Mouse (Mus musculus): Measurements from ENCODE around the gene Wdr18.

The Wdr18 gene

DNA sequence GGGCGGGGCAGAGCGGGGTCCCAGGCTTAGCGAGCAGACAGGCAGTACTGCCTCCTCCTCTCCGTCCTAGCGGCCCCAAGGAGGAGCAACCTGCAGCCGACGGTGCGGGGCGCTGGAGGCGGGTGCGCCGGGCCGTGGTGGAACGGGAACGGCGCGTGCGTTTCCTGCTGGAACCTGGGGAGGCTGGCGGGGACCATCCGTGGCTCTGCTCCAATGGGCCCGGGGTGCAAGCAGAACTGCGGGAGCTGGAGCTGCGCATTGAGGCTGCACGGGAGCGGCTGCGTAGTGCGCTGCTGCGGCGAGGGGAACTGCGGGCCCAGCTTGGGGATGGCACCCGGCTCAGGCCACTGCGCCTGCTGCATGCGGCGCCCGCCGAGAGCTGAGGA is 16.8 kb downstream of the Wdr18 start:
- DNase-seq (ENCODE audit: low read depth in 2 of 2, low spot score in 2 of 2) = no peak

DNA sequence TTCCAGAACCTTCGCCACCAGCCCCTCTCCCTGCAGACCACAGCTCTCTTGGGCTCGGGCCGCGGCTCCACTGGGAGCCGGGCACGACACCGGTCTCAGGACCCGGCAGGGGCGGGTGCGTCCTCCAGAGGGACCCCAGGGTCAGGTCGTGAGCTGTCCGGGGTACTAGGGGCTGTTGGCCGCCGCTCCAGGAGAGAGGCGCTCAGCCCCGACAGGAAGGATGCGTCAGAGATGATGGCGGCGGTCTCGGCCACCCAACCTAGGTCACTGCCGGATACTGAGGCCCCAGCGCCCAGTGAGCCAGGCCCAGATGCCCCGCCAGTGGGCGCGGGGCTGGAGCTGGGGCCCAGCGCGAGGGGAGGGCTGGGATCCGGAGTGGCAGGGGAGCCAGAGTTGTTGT is 17.4 kb downstream of the Wdr18 start:
- no peak for DNase-seq (ENCODE audit: low read depth in 2 of 2, low spot score in 2 of 2)

DNA sequence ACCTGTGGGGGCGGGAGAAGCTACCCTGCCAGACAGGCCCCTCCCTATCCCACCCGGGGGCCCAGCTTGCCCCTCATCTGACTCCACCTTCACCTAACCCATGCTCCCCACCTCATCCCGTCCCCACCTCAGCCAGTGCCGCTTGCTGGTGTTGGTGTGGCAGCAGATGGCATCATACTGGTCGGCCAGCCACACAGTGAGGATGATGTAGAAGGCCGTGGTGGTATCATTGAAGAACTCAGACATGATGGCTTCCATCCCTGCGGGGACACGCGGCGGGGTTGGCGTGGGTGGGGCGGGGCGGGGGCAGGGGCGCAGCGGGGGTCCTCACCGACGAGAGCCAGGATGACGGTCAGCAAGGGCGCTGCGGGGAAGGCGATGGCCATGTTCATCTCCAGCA is 18.1 kb downstream of the Wdr18 start:
- no peak for DNase-seq (ENCODE audit: low read depth in 2 of 2, low spot score in 2 of 2)

DNA sequence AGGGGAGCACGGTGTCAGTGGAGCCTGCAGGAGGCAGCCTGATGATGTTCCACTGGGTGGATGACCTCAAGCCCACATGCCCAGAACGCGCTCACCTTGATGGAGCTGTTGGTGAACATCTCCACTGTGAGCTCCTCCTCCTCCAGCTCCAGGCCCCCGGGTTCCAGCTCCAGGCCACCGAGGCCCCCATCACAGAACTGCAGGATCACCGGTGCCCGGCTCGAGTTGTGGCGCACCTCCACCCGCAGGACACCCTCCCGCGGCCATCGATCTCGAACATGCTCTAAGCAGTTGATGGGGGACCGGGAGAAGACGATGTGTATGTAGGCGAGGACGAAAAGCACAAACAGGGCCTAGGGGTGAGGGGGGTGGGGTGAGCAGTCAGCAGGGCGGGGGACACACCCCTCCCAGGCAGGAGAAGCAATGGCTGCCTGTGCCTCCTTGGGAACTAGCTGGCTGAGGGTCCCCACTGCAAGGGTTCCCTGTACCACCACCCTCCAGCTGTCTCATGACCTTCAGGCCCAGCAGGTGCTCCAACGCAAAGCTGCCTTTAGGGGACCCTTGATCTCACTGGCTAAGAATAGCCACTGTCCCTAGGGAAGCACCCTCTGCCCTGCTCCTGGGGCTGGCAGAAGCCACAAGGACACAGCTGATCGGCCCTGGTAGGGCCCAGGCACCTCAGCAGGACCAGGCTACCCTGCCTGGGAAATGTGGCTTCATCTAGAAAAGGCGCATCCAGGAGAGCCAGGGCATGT is 19.6 kb downstream of the Wdr18 start:
- no peak for DNase-seq (ENCODE audit: low read depth in 2 of 2, low spot score in 2 of 2)

DNA sequence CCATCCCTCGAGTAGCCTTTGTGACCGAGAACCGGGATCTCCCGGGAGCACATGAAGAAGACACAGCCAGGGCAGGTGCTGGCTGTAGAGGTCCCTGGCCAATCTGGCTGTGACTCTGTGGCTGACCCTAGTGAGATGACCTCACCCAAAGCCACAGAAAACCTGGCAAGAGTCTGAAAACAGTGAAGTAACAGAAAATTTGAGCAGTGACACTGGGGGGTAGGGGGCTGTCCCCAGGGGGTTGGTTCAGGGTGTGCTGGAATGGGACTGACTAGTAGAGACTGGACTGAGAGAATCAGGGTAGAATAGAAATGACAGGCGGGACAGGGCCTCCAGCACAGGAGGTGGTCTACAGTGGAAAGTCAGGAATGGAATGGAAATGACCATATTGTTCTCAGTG is 23.3 kb downstream of the Wdr18 start:
- DNase-seq (ENCODE audit: low read depth in 2 of 2, low spot score in 2 of 2) = no peak

DNA sequence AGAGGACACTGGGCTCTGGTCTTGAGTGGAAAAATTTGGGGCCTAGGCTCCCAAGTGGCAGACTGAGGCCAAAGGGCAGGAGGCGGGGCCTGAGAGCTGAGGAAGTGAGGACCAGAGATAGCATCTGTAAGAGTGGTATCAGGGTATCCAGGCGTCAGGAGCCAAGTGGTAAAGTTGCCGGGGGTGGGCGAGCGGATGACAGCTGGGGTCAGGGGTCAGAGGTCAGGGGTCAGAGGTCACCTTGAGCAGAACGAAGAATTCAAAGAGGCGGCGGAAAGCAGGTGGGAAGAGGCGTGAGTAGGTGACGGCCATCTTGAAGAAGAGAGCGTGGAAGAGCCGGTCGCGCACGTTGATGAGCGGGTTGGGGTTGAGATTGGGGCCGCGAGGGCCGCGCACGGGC is 23.7 kb downstream of the Wdr18 start:
- peak; percentile 60 to 67 for DNase-seq (ENCODE audit: low read depth in 2 of 2, low spot score in 2 of 2)

DNA sequence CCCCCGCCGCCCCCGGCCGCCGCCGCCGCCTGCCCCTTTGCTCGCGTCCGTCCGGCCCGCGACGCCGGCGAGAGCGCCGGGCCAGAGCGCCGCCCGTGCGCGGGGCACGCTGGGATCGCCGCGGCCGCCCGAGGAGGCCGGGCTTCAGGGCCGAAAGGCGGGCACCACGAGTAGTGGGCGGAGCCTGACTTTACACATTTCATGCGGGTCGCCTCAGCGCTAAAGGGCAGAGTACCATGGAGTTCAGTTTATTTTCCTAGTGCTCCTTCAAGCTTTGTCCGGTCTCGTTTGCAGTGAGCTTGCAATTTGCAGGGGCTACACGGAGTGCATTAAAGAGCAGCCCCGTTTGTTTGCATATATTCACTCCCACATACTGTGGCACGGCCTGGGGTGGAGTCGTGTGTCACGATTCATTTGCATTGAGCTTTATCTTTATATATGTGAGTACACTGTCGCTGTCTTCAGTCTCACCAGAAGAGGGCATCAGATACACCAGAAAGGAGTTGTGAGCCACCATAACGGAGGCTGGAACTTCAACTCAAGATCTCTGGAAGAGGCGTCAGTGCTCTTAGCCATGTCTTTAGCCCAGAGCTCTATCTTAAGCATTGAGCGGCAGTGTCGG is 24.4 kb downstream of the Wdr18 start, which contains the start of gene Tmem259:
TSS of gene Tmem259 (minus strand) at position 136 of the 622 bp plus-strand sequence.
- peak; percentile 71 to 80 for DNase-seq (ENCODE audit: low read depth in 2 of 2, low spot score in 2 of 2)

DNA sequence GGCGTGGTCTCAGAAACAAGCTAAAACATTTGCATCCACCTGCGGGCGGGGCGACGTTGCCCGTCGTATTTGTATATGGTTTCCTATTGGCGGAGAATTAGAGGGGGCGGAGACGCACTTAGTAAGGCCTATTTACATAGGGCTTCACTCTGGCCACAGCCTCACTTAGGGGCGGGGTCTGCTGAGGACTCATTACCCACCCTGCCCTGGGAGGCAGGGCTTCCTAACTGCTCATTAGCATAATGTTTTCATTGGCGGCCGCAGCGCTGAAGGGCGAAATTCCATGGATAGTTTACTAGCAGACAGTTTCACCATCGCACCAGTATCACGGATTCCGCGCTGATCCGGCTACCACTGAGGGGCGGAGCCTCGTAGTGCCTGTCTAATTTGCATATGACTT is 24.9 kb downstream of the Wdr18 start:
- peak; percentile 91 to 94 for DNase-seq (ENCODE audit: low read depth in 2 of 2, low spot score in 2 of 2)

DNA sequence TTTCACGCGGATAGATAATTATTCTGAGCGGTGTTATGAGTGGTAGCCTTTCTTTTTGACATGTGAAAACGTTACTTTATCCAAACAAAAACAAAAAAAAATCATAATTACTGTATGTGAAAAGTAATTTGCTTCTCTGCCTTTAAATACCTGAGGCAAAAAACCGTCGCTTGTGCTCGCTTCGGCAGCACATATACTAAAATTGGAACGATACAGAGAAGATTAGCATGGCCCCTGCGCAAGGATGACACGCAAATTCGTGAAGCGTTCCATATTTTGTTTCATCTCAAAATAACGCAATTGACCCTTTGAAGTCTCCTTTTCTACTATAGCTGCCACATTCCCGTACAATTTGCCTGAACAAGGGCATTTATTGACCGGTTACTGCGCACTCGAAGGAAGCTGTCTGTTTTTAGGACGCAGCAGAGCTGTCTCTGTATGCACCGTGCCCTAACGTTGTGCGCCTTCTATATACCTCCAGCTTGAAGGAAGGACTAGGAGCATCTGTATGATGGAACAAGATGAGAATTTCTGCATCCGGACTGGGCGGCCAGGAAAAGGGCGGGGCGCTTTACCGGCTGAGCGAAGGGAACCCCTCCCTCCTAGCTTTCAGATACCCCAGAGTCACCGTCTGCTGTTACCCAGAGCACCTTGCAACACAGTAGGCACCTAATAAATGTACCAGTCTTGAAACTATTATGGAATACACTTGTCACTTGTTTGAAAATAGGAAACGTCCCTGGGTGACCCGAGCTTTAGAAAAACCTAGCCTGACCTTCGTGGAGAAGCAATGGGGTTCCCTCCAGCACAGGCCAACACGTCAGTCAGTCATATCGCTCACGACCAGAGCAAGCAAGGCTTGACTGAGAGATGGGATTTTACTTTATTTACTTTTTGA is 25.6 kb downstream of the Wdr18 start:
- peak; percentile 45 to 58 for DNase-seq (ENCODE audit: low read depth in 2 of 2, low spot score in 2 of 2)

DNA sequence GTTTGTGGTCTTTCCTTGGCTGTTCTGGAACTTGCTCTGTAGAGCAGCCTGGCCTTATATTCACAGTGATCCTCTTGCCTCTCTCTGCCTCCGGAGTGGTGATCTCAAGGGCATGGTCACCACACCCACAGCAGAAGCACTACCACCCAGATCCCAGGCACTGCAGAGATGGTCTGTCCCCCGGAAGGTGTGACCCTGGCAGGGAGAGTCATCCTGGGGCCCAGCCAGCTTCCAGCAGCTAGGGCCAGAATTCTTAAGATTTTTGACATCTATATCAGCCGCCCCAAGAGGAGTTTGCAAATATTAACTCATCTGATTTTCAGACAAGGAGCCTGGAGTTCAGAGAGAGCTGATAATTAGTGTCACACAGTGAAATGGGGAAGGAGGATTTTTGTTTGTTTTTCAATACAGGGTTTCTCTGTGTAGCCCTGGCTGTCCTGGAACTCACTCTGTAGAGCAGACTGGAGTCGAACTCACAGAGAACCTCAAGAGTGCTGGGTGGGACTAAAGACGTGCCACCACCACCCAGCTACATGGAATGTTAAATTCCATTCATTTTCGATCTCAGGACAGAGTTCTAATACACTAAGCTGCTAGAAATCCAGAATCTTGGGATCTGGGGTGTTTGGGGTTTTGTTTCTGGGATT is 26.4 kb downstream of the Wdr18 start:
- DNase-seq (ENCODE audit: low read depth in 2 of 2, low spot score in 2 of 2) = peak in 1 of 2 experiments; percentile 9

DNA sequence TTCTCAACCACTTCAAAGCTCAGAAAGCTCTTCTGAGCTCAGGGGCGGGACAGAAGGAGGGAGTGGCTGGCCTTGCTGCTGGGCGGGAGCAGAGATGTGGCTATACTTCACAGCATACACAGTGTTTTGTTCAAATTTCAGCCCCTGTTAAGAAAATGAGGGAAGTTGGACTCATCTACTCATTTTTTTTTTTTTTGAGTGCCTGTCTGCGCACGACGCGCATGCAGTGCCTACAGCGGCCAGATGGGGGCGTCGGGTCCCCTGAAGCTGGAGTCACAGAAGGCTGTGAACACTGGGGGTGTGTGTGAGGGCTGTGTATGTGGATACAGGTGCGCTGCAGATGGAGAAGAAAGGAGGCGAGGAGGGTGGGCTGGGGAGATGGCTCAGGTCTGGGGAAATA is 27.0 kb downstream of the Wdr18 start:
- peak; percentile 90 to 95 for DNase-seq (ENCODE audit: low read depth in 2 of 2, low spot score in 2 of 2)

DNA sequence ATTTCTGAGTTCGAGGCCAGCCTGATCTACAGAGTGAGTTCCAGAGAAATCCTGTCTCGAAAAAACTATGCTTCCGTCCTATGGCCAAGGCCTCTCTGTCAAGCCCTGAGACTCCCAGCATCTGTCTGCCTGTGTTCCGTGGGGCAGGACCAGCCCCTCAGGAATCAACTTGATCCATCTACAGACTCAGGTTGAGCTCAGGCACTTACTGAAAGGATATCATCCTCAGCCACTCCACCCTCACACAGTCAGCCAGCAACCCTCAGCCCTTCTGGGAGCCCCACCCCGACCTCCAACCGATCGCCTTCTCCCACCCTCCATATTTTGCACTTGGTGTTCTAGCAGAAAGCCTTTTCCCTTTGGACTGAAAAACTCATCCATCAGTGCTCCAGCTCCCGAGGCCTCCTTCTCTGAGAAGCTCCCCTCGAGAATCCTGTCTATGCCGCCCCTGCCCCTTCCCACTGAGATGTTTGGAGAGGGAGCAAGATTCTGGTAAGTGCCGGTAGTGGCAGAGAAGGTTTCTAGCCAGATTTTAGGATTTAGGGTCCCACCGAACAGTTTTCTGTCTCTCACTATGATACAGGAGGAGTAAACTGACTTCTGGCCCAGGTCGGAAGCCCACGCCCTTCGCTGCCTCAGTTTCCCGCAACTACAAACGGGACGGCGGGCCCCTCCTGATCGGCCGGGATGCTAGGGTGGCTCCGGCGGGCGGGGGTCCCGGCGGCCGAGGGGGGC is 28.0 kb downstream of the Wdr18 start:
- DNase-seq (ENCODE audit: low read depth in 2 of 2, low spot score in 2 of 2) = no peak

DNA sequence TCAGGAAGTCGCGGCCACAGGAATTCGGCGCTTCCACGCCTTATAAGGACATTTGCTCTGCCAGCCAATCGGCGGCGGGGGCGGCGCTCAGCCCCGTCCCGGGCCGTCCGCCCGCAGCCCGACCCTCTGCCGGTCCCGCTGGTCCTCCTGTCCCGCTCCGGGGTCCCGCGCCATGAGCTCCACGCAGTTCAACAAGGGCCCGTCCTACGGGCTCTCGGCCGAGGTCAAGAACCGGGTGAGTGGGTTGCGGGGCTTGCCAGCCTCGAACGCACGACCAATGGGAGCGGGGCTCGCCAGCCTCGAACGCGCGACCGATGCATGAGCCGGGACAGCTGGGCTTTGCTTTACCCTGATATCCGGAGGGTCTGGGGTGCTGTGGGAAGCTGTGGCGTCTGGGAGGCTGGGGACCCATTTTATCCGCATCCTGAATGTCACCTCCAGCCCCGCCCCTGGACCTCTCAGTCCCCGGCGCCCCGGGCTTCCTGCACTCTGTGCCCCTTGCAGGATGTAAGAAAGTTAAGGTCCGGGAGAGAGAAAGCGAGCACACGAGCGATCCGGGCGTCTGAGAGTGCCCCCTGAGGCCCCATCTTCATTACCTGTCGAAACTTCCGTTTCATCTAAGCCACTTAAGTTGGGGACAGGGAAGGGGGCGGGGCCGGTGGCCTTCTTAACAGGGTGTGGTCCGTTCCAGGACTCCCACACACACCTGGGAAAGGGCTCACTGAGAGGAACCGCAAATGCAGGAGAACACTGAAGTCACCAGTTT is 28.7 kb downstream of the Wdr18 start, which contains the start of gene Cnn2:
TSS of gene Cnn2 (plus strand) at position 79 of the 766 bp plus-strand sequence.
- peak; percentile 42 to 55 for DNase-seq (ENCODE audit: low read depth in 2 of 2, low spot score in 2 of 2)

DNA sequence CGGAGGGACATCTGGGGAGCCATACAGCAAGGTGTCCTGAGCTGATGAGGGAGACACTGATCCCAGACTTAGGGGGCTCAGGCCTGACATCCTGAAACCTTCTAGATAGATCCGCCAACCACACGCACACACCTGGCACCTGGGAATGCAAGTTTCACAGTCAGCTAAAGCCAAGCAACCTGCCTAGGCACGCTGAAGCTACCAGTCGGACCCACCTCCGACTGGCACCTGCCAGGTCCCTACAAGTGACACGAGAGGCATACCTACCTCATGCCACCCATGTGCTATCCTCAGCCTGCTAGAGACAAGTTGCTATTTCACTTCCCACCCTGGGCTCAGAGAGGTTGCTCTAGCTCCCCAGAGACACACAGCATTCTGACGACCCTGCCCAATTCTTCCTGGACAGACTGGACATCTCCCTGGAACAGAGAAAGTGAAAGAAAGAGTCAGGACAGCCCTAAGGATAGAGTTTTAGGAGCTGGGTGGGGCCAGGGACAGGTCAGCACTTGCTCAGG is 29.4 kb downstream of the Wdr18 start:
- DNase-seq (ENCODE audit: low read depth in 2 of 2, low spot score in 2 of 2) = peak in 1 of 2 experiments; percentile 14

DNA sequence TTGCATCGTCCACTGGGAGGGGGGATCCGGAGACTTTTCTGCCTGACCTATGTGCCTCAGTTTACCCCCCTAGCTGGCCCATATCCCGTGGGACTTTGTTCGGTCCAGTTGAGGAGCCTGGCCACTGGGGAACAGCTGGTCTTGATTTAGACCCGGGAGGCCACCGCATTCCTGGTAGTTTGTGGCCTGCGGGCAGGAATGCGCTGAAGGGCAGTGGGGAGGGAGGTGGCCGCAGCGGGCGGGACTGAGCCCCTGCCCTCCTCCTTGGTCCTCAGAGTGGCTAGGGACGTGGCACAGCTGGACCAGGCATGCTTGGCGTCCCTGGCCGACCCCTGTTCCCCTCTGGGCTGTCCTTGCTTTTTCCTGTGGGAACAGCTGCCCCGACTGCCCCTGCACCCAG is 29.9 kb downstream of the Wdr18 start:
- no peak for DNase-seq (ENCODE audit: low read depth in 2 of 2, low spot score in 2 of 2)

DNA sequence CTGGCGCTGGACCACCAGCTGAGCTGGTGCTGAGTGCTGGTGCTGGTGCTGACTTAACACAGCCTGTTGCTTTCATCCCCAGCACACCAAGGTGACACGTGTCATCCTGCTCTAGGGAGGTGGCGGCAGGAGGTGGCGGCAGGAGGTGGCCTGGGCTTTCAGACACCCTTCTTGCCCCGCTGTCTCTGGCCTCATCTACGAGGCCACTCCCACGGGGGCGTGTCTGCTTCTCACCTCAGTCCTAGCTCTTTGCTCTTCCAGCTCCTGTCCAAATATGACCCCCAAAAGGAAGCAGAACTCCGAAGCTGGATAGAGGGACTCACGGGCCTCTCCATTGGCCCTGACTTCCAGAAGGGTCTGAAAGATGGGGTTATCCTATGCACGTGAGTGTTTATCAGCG is 31.1 kb downstream of the Wdr18 start:
- no peak for DNase-seq (ENCODE audit: low read depth in 2 of 2, low spot score in 2 of 2)

DNA sequence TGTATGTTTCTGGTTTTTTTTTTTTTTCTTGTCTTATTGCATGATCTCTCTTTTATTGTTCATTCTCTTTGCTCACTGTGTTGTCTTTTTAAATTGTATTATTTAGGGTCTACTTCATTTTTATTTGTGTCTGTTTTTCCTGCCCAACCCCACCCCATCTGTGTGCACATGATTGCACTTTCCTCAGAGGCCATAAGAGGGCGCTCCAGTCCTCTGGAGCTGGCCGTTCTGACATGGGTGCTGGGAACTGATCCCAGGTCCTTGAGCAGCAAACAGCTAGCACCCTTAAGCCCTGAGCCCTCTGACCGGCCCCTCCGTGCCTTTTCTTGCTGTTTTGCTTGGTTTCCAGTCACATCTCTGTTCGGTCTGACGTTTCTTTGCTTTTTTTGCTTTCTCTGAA is 31.6 kb downstream of the Wdr18 start:
- DNase-seq (ENCODE audit: low read depth in 2 of 2, low spot score in 2 of 2) = no peak

DNA sequence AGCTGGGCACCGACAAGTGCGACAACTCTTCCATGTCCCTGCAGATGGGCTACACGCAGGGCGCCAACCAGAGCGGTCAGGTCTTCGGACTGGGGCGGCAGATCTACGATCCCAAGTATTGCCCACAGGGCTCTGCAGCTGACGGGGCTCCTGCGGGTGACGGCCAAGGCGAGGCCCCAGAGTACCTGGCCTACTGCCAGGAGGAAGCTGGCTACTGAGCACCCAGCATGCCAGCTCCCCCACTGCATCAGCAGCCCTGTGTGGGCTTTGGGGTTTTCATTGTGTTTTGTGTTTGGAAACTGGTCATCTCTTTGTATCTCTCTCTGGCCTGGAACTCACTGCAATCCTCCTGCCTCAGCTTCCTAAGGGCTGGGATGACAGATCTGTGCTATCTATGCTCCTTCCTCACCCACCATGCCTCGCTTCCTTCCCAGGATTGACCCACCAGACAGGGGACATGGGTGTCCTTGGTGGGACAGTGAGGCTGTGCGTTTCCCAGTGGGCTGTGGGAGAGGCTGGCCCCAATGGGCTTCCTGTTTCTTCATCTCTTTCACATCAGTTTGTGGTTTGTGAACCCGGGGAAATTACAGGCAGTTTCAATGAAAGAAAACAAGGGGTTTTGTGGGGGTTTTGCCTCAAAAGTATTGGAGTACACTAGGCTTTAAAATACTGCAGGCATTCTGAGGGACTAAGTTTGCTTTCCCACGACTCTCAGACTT is 34.6 kb downstream of the Wdr18 start:
- peak in 1 of 2 experiments; percentile 47 for DNase-seq (ENCODE audit: low read depth in 2 of 2, low spot score in 2 of 2)

DNA sequence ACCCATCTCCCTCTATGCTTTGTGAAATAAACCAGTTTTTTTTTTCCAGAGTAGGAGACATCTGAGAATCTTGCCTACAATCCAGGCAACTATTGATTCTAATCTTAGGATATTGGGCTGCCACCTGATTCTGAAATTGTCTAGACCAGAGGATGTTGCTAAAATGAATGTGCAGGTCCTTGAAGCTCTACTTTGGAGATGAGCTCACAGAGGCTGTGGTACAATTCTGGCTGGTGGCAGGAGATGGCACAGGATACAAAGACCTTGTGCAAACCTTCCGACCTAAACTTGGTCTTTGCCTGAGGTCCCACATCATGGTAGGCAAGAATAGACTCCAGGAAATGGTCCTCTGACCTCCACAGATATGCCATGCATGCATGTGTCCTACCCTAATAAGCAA is 35.7 kb downstream of the Wdr18 start:
- no peak for DNase-seq (ENCODE audit: low read depth in 2 of 2, low spot score in 2 of 2)
